Mouse (Mus musculus) central nervous system, embryonic 11.5 days (tissue): ENCODE data around the gene Pecr. TPM values are rescaled to one million over a fixed set of nuclear protein-coding genes. Genes with fewer than 3 reads are reported as not detected.

Experiments
- polyA plus RNA-seq: library from polyadenylated mRNA; depleted of rRNA; stranded (reverse); fragments of >200 nt; gene quantifications from 2 replicates; pipeline ENCODE4 v1.2.3, GENCODE M21; 2012; rRNA removed

Gene Pecr
- 8.0 and 12.3 TPM in 2 replicates for polyA plus RNA-seq

DNA sequence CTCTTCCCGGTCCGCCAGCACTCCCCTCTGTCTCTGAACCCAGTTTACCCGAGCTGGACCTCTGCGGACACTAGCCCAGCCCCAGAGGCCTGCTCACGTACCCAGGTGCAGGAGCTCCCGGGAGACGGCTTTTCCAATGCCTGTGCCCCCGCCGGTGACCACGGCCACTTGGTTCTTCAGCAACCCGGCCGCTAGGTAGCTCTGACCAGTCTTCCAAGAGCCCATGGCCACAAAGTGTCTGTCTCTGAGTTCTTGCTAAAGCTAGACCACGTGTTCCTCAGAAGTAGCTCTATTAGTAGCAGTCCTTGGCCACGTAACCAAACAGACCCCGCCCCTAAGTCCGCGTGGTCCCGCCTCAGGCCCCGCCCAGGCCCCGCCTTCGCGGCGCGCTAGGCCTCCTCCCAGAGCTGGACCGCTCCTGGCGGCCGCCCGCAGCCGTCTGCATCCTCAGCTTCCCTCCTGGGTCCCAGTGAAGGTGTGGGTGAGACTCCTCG lies at the start of gene Pecr, which contains the start of gene Tmem169:
TSS of gene Pecr (minus strand) at position 323 of the 494 bp plus-strand sequence.
TSS of gene Tmem169 (plus strand) at position 378 of the 494 bp plus-strand sequence.

DNA sequence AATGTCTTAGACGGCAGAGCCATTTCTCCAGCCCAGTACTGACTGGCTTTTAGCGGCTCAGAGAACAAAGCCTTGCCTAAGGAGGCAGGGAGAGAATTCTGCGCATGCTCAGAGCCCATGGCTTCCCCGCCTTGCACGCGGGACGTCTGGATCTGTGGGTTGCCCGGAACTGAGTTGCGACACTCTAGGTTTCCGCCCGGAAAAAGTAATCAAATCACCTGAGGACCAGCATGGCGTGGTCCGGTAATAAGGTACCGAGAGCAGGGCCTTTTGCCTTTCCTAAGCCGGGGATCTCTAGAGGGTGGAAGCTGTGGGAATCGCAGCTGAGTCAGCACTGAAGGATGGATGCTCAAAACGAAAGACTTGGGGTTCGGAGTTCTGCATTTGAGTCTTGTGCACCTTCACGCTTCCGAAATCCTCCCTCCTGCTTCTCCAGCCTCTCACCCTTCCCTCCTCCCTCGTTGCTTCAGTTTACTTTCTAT lies 23.2 kb upstream of the Pecr start, which contains the start of gene Xrcc5:
TSS of gene Xrcc5 (plus strand) at position 105 of the 482 bp plus-strand sequence.

DNA sequence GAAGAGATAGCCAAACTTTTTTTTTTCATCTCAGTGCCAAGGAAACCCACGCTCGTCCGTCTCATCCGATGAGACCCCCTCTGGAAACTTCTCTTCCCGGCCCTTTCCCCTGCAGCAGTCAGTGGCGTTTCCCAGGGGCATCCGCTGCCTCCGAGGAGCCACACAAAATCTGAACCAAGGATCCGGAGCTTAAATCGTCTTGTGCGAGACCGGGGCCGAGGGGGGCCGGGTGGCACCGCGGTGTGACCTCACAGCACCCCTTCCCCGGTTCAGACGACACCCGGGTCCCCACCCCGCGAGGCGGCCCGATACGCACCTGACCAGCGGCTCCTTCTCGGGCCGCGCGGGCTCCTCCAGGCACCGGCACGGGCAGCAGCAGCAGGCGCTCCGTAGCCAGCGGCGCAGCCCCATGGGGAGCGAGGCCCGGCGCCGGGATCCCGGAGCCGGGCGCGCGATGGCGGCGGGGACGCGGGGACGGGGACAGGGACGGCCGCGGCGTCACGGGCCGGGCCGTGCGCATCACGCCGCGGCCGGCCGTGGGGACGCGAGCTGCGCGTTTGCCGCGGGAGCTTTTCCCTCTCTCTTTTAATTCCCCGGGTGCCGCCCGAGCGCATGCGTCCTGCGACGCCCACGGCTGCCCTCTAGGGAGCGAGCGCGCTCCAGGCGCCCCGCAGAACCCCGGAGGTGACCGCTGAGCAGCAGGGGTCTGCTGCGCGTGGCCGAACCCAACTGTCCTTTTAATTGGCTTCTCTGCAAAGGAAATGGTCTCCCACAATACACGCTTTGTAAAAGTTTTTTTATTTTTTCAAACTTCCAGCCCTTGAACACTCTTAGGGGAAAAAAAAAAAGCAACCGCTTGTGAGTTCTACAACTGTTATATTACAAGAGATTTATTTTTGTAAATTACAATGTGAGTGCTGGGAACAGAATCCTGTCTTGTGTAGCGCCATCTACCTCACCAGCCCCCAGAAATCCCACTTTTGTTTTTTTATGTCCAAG lies 72.1 kb downstream of the Pecr start, which contains the start of gene Mreg:
TSS of gene Mreg (minus strand) at position 607 of the 999 bp plus-strand sequence.

Other genes starting within 250 kb of the Pecr start
- gene Mreg, start 72.0 kb downstream of the Pecr start, polyA plus RNA-seq, result 2.4 and 4.6 TPM in 2 replicates
- gene Tmem169, start 55 bp upstream of the Pecr start, polyA plus RNA-seq, result 11.2 and 23.5 TPM in 2 replicates
- 31.8 and 35.9 TPM in 2 replicates for gene Xrcc5, start 23.1 kb upstream of the Pecr start, polyA plus RNA-seq